Mouse (Mus musculus) kidney, adult 2 months (tissue): ENCODE results near the gene Gm47841.

Experiments
- CTCF ChIP-seq: fragments of 200-500 bp; conservative IDR thresholded peaks from 2 replicates; pipeline ENCODE4 v1.5.1; 2011; ENCODE audit warnings: low read depth, mild to moderate bottlenecking, control low read depth, low read length, moderate library complexity, mixed read lengths; ENCODE audit not compliant: insufficient read depth, insufficient read length
- POLR2A ChIP-seq: fragments of 200-500 bp; IDR thresholded peaks from one replicate; pipeline ENCODE4 v1.6.1; 2011; ENCODE audit warnings: low read depth, low read length, control low read depth

GRCm38 (mm10) chr15:101039651-101040050 is 7.5 kb downstream of the Gm47841 start:
- TF ChIP-seq POLR2A (no peak), CTCF (peak; percentile 47; the same call in 1 of the 2 replicates)
